Mouse (Mus musculus): Measurements from ENCODE around the gene Mmachc. TPM values are rescaled to one million over a fixed set of nuclear protein-coding genes. Genes with fewer than 3 reads are reported as not detected.
A peak's percentile ranks its signal among the peaks of the same experiment; 100 is the strongest.

The Mmachc gene
- polyA plus RNA-seq, 2 experiments, result 7.6 to 18.1 TPM

- H3K27ac ChIP-seq (replicated peaks; ENCODE audit: low read depth, low read length), result no peak overlapping the region
- no peak overlapping the region for H3K4me2 ChIP-seq (replicated peaks; ENCODE audit: low read depth, low read length, severe bottlenecking)
- no peak for ATAC-seq (ENCODE audit: low FRiP score, low read depth)
- H3K4me1 ChIP-seq (ENCODE audit: control insufficient read depth, insufficient read depth, low read length), result peaks cover 2% of the 10 kb centered on the region; the same call in 1 of the 2 replicates
- H3K27me3 ChIP-seq (ENCODE audit: control insufficient read depth, insufficient read depth, low read length), result no peaks in the 10 kb centered on the region
- H3K9ac ChIP-seq (ENCODE audit: low read depth, low read length, severe bottlenecking), result no peak overlapping the region
- no peak for DNase-seq (ENCODE audit: low spot score)
- no peak overlapping the region for H3K4me3 ChIP-seq (replicated peaks; ENCODE audit: low read length)
- 91% methylated on average over 2 of the region's 2 CpGs for WGBS
- no peak for TF ChIP-seq POLR2A (IDR thresholded peaks at IDR 0.05; ENCODE audit: borderline replicate concordance, extremely low read depth, insufficient read depth, insufficient read length)
- H3K36me3 ChIP-seq (ENCODE audit: control insufficient read depth, insufficient read depth, low read length), result peaks cover 93% of the 10 kb centered on the region
- H3K9me3 ChIP-seq (ENCODE audit: control insufficient read depth, low read length), result no peaks in the 10 kb centered on the region
These were observed 16.1 kb downstream of the Mmachc start for GRCm38 (mm10) chr4:116692146-116692545.

GRCm38 (mm10) chr4:116689309-116689876 is 18.8 kb downstream of the Mmachc start:
- DNase-seq (ENCODE audit: low spot score) (no peak), ATAC-seq (ENCODE audit: low FRiP score, low read depth) (no peak)
- H3K27ac ChIP-seq (replicated peaks; ENCODE audit: low read depth, low read length), result no peak overlapping the region
- no peak overlapping the region for H3K4me2 ChIP-seq (replicated peaks; ENCODE audit: low read depth, low read length, severe bottlenecking)
- H3K9me3 ChIP-seq (ENCODE audit: control insufficient read depth, low read length), result no peaks in the 10 kb centered on the region
- H3K4me1 ChIP-seq (ENCODE audit: control insufficient read depth, insufficient read depth, low read length), result peaks cover 14% of the 10 kb centered on the region
- H3K27me3 ChIP-seq (ENCODE audit: control insufficient read depth, insufficient read depth, low read length), result no peaks in the 10 kb centered on the region
- TF ChIP-seq POLR2A (IDR thresholded peaks at IDR 0.05; ENCODE audit: borderline replicate concordance, extremely low read depth, insufficient read depth, insufficient read length), result no peak
- no peak overlapping the region for H3K9ac ChIP-seq (ENCODE audit: low read depth, low read length, severe bottlenecking)
- 82% methylated on average over 4 of the region's 4 CpGs for WGBS
- no peak overlapping the region for H3K4me3 ChIP-seq (replicated peaks; ENCODE audit: low read length)
- H3K36me3 ChIP-seq (ENCODE audit: control insufficient read depth, insufficient read depth, low read length), result peaks cover 68% of the 10 kb centered on the region

GRCm38 (mm10) chr4:116687041-116687440 is 21.2 kb downstream of the Mmachc start:
- Histone ChIP-seq H3K4me1 (ENCODE audit: control insufficient read depth, insufficient read depth, low read length) (peaks cover 14% of the 10 kb centered on the region), H3K9me3 (ENCODE audit: control insufficient read depth, low read length) (no peaks in the 10 kb centered on the region), H3K4me2 (replicated peaks; ENCODE audit: low read depth, low read length, severe bottlenecking) (peak overlapping the region; percentile 54), H3K9ac (ENCODE audit: low read depth, low read length, severe bottlenecking) (peak overlapping the region; percentile 81), H3K27me3 (ENCODE audit: control insufficient read depth, insufficient read depth, low read length) (no peaks in the 10 kb centered on the region), H3K36me3 (ENCODE audit: control insufficient read depth, insufficient read depth, low read length) (peaks cover 44% of the 10 kb centered on the region), H3K4me3 (replicated peaks; ENCODE audit: low read length) (peak overlapping the region; percentile 65), H3K27ac (replicated peaks; ENCODE audit: low read depth, low read length) (no peak overlapping the region)
- no peak for ATAC-seq (ENCODE audit: low FRiP score, low read depth)
- no peak for TF ChIP-seq POLR2A (IDR thresholded peaks at IDR 0.05; ENCODE audit: borderline replicate concordance, extremely low read depth, insufficient read depth, insufficient read length)
- no peak for DNase-seq (ENCODE audit: low spot score)
- WGBS, result 30% methylated on average over 1 of the region's 1 CpGs

GRCm38 (mm10) chr4:116685402-116686061 is 22.7 kb downstream of the Mmachc start, which contains the start of gene Prdx1:
Prdx1 (plus strand) TSS chr4:116685544.
- H3K9ac ChIP-seq (ENCODE audit: low read depth, low read length, severe bottlenecking), result peak within 1 kb of the TSS; percentile 81
- WGBS, result under 1% methylated on average over 51 of the region's 56 CpGs
- H3K9me3 ChIP-seq (ENCODE audit: control insufficient read depth, low read length), result no peaks in the 10 kb centered on the region
- ATAC-seq (ENCODE audit: low FRiP score, low read depth), result peak; percentile 98
- no peaks in the 10 kb centered on the region for H3K27me3 ChIP-seq (ENCODE audit: control insufficient read depth, insufficient read depth, low read length)
- peaks cover 29% of the 10 kb centered on the region for H3K36me3 ChIP-seq (ENCODE audit: control insufficient read depth, insufficient read depth, low read length)
- DNase-seq (ENCODE audit: low spot score), result peak; percentile 93
- peak within 1 kb of the TSS; percentile 97 for H3K27ac ChIP-seq (replicated peaks; ENCODE audit: low read depth, low read length)
- peak within 1 kb of the TSS; percentile 54 for H3K4me2 ChIP-seq (replicated peaks; ENCODE audit: low read depth, low read length, severe bottlenecking)
- peak; percentile 98; the same call in 1 of the 2 replicates for TF ChIP-seq POLR2A (IDR thresholded peaks at IDR 0.05; ENCODE audit: borderline replicate concordance, extremely low read depth, insufficient read depth, insufficient read length)
- peak within 1 kb of the TSS; percentile 65 for H3K4me3 ChIP-seq (replicated peaks; ENCODE audit: low read length)
- H3K4me1 ChIP-seq (ENCODE audit: control insufficient read depth, insufficient read depth, low read length), result peaks cover 14% of the 10 kb centered on the region

- H3K27ac ChIP-seq (replicated peaks; ENCODE audit: low read depth, low read length), result peak overlapping the region; percentile 97
- 60% methylated on average over 2 of the region's 2 CpGs for WGBS
- ATAC-seq (ENCODE audit: low FRiP score, low read depth), result no peak
These were observed 23.5 kb downstream of the Mmachc start for GRCm38 (mm10) chr4:116684665-116685064.

More at GRCm38 (mm10) chr4:116684665-116685064, 23.5 kb downstream of the Mmachc start:
- Histone ChIP-seq H3K27me3 (ENCODE audit: control insufficient read depth, insufficient read depth, low read length) (no peaks in the 10 kb centered on the region), H3K4me1 (ENCODE audit: control insufficient read depth, insufficient read depth, low read length) (peaks cover 14% of the 10 kb centered on the region), H3K9me3 (ENCODE audit: control insufficient read depth, low read length) (no peaks in the 10 kb centered on the region), H3K36me3 (ENCODE audit: control insufficient read depth, insufficient read depth, low read length) (peaks cover 21% of the 10 kb centered on the region), H3K4me2 (replicated peaks; ENCODE audit: low read depth, low read length, severe bottlenecking) (peak overlapping the region; percentile 54), H3K4me3 (replicated peaks; ENCODE audit: low read length) (peak overlapping the region; percentile 65), H3K9ac (ENCODE audit: low read depth, low read length, severe bottlenecking) (peak overlapping the region; percentile 81; the same call in 1 of the 2 replicates)
- no peak for DNase-seq (ENCODE audit: low spot score)
- TF ChIP-seq POLR2A (IDR thresholded peaks at IDR 0.05; ENCODE audit: borderline replicate concordance, extremely low read depth, insufficient read depth, insufficient read length), result no peak
